Mouse (Mus musculus): ENCODE results near the gene Gm10642.

Gene Gm10642

GRCm38 (mm10) chr9:70671772-70672579 is 15.9 kb downstream of the Gm10642 start:
- no peak for DNase-seq (ENCODE audit: low spot score in 2 of 2)

- DNase-seq (ENCODE audit: low spot score in 2 of 2), result no peak
These were observed 17.6 kb downstream of the Gm10642 start for GRCm38 (mm10) chr9:70673656-70674055.

GRCm38 (mm10) chr9:70675117-70675516 is 19.1 kb downstream of the Gm10642 start:
- no peak for DNase-seq (ENCODE audit: low spot score in 2 of 2)

- DNase-seq (ENCODE audit: low spot score in 2 of 2), result no peak
These were observed 19.9 kb downstream of the Gm10642 start for GRCm38 (mm10) chr9:70675961-70676360.

GRCm38 (mm10) chr9:70678682-70679131 is 22.7 kb downstream of the Gm10642 start, which contains the start of gene Adam10:
Gene Adam10 (plus strand): TSS chr9:70678997.
- DNase-seq (ENCODE audit: low spot score in 2 of 2), result peak; percentile 93 to 99

GRCm38 (mm10) chr9:70679132-70680091 is 23.4 kb downstream of the Gm10642 start:
- peak; percentile 16 to 59 for DNase-seq (ENCODE audit: low spot score in 2 of 2)

GRCm38 (mm10) chr9:70682202-70682601 is 26.2 kb downstream of the Gm10642 start:
- DNase-seq (ENCODE audit: low spot score in 2 of 2), result no peak

- DNase-seq (ENCODE audit: low spot score in 2 of 2), result peak in 1 of 2 experiments; percentile 7
These were observed 32.4 kb downstream of the Gm10642 start for GRCm38 (mm10) chr9:70688301-70688968.

GRCm38 (mm10) chr9:70689926-70690325 is 33.9 kb downstream of the Gm10642 start:
- DNase-seq (ENCODE audit: low spot score in 2 of 2), result no peak

GRCm38 (mm10) chr9:70690579-70690978 is 34.5 kb downstream of the Gm10642 start:
- no peak for DNase-seq (ENCODE audit: low spot score in 2 of 2)

GRCm38 (mm10) chr9:70691772-70692693 is 36.0 kb downstream of the Gm10642 start:
- no peak for DNase-seq (ENCODE audit: low spot score in 2 of 2)

- no peak for DNase-seq (ENCODE audit: low spot score in 2 of 2)
These were observed 39.7 kb downstream of the Gm10642 start for GRCm38 (mm10) chr9:70695723-70696122.

GRCm38 (mm10) chr9:70698090-70698489 is 42.0 kb downstream of the Gm10642 start:
- no peak for DNase-seq (ENCODE audit: low spot score in 2 of 2)

GRCm38 (mm10) chr9:70703597-70704203 is 47.6 kb downstream of the Gm10642 start:
- no peak for DNase-seq (ENCODE audit: low spot score in 2 of 2)

- no peak for DNase-seq (ENCODE audit: low spot score in 2 of 2)
These were observed 50.4 kb downstream of the Gm10642 start for GRCm38 (mm10) chr9:70706444-70706843.
